Mouse (Mus musculus) small intestine, adult 10 weeks (tissue): ENCODE data around the gene Cfhr1. TPM values are rescaled to one million over a fixed set of nuclear protein-coding genes. Genes with fewer than 3 reads are reported as not detected.

Experiments
- polyA plus RNA-seq: library from polyadenylated mRNA; stranded (reverse); fragments of 350-450 nt; fragmentation: Illumina TruSeq; extraction: RNeasy Lipid Tissue Mini Kit (QIAGEN cat#74804); gene quantifications from one replicate; pipeline ENCODE4 v1.2.3, GENCODE M21; 2014; ENCODE audit warnings: low replicate concordance

Gene Cfhr1
- polyA plus RNA-seq: not detected

DNA sequence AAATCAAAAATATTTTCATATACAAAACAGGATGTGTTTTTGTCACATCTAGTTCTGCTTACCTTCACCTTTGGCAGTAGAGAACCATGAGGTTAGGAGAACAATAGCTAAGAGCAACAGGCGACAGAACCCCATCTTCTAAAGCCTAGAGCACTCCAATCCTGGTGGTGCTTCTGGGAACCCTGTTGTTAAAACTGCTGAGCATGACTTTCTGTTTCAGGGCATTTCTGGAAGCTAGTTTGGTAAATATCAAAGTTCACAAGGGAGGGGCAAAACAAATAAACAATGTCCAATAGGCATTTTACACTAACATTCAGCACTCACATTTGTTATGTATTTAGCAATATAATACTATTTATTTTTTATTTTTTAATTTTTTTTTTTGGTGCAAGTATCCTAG lies at the start of gene Cfhr1:
Gene Cfhr1 (minus strand): TSS at position 249 of the 400 bp plus-strand sequence.

DNA sequence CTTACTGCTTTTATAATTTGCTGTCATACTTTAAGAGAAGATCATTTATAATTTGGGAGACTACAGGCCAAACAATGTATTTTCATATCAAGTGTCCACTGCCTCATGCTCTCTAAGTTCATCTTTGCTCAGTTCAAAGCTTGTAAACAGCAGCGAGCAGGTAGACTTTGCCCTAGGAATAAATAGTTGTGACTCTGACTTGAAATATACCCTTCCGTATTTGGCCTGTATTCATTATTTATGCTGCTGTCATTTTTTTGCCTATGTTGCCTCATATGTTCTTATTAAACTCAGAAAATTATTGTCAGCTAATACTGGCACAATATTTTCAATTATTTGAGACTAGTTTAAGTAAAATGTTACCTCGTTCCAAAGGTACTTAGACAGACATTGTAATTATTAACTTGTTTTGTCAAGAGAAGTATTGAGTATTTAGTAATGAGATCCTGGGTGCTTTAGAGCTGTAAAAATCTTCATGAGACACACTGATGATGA lies 58.8 kb downstream of the Cfhr1 start, which contains the start of gene F13b:
Gene F13b (plus strand): TSS at position 445 of the 495 bp plus-strand sequence.

Other genes starting within 250 kb of the Cfhr1 start
- gene Crb1, start 183.2 kb downstream of the Cfhr1 start, polyA plus RNA-seq: not detected
- 19.2 TPM for gene Zbtb41, start 138.0 kb downstream of the Cfhr1 start, polyA plus RNA-seq
- gene Aspm, start 105.5 kb downstream of the Cfhr1 start, polyA plus RNA-seq: 4.3 TPM
- 0.67 TPM for gene F13b, start 58.6 kb downstream of the Cfhr1 start, polyA plus RNA-seq
- gene Gm4788, start 221.0 kb upstream of the Cfhr1 start, polyA plus RNA-seq: not detected